Mouse (Mus musculus): ENCODE data around the gene Nsun2. TPM values are rescaled to one million over a fixed set of nuclear protein-coding genes. Genes with fewer than 3 reads are reported as not detected.
"Not testable (repeated sequence)": the region's sequence is repeated elsewhere in the genome, so short reads cannot be mapped to it uniquely, and the experiment has no call there.

The Nsun2 gene
- total RNA-seq, 2 experiments from 2014 or later, result 117 to 233 TPM

- no peak for ATAC-seq (replicated peaks; ENCODE audit: poor library complexity, severe bottlenecking)
Observed at GRCm38 (mm10) chr13:69583591-69583990, 50.0 kb downstream of the Nsun2 start.

DNA sequence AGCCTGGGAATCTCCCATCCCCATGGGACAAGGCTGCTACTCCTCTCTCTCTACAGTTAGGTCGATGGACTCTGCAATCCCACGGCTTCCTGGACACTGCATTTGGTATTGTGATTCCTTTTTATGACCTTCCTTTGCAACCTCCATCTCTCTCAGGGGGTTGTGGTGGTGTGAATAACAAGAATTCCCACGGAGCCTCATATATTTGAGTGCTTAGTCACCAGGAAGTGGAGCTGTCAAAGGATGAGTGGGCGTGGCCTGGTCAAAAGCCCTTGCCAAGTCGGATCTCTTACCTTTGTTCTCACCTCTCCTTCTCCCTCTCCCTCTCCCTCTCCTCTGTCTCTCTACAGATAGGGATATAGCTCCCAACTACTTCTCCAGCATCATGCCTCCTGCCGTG, 52.3 kb downstream of the Nsun2 start:
- no peak for ATAC-seq (replicated peaks; ENCODE audit: poor library complexity, severe bottlenecking)

DNA sequence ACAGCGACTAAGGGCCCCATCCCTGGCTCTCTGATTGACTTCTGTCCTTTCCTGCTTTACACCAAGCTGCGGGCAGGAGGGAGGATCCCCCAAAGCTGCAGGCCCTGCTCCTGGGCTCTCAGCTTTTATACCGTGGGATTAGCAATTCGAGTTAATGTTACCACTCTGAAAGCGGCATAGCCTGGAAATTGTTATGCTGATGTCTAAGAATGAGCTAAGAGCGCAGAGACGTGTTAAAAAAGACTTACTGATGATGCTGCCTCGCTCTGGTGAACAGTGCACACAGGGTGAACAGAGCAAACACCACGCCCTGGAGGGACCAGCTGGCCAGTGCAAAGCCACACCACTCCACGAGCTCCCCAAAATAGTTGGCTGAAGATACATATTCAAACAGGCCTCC, 52.8 kb downstream of the Nsun2 start:
- ATAC-seq (replicated peaks; ENCODE audit: poor library complexity, severe bottlenecking), result no peak

DNA sequence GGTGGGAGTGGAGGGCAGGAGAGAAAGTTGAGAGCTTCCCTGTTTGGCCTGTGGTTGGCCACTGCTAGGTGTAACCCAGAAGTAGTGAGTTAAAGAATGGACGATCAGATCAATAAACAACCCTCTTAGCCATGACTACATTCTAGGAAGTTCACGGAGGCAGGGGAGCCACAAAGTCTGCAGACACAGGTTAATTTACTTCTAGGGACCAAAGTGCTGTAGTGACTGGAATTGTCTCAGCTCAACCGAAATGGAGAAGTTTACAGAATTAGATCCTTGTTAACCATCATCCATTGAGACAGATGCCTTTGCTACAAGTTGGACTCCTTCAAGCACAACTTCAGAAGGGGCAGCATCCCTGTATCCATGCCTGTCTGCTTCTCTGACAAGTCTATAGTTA, 54.3 kb downstream of the Nsun2 start:
- ATAC-seq (replicated peaks; ENCODE audit: poor library complexity, severe bottlenecking), result no peak

GRCm38 (mm10) chr13:69588263-69588662, 54.7 kb downstream of the Nsun2 start:
- no peak for ATAC-seq (replicated peaks; ENCODE audit: poor library complexity, severe bottlenecking)

DNA sequence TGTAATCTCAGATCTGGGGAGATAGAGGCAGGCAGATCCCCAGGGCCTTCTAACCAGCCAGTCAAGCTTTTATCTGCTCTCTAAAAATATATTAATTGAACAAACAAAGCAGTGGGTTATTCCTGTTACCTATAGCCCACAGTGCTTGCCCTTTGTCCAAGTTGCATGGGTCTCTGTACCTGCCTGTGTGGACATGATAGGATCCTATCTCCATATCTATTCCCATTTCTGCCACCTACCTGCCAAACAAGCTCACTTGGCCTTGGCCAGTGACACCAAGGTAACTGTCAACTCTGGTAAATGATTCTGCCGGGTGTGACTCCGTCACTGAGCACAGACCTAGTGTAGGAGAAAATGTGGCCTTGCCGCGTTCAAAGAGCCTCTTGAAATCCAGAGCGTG, 57.8 kb downstream of the Nsun2 start:
- no peak for ATAC-seq (replicated peaks; ENCODE audit: poor library complexity, severe bottlenecking)

DNA sequence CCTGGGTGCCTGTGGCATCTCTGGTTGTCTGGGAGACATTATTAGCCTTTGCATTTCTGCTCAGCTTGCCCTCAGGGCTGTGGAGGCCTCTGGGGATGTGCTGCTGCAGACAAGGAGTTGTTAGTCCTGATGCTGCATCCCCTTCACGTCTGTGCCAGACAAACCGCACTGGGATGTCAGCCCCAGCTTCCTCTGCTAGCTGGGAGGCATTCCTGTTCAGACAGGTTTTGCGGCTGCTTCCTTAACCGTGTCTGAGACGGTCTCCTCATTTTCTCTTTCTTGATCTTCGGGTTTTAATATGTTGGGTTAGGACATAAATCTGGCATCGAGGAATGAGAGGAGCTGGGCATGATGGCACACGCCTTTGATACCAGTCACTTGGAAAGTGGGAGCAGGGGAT, 58.7 kb downstream of the Nsun2 start:
- no peak for ATAC-seq (replicated peaks; ENCODE audit: poor library complexity, severe bottlenecking)

DNA sequence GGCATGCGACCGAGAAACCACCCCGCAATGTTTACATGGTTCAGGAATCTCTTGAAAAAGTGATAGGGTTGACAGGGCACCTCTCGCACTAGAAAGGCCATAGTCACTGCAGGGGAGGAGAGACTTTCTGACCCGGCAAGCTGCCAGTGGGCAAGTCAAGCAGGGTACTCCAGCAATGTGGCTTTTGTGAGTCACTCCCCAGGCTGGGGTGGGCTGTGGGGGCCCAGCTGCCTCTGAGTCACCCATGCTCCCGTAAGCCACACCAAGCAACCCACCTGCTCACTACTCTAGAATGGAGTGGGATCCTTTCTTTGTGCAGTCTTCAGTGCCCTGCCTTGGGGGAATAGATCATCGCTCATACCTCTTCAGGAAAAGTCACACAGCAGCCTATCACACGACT, 59.9 kb downstream of the Nsun2 start:
- ATAC-seq (replicated peaks; ENCODE audit: poor library complexity, severe bottlenecking), result no peak

DNA sequence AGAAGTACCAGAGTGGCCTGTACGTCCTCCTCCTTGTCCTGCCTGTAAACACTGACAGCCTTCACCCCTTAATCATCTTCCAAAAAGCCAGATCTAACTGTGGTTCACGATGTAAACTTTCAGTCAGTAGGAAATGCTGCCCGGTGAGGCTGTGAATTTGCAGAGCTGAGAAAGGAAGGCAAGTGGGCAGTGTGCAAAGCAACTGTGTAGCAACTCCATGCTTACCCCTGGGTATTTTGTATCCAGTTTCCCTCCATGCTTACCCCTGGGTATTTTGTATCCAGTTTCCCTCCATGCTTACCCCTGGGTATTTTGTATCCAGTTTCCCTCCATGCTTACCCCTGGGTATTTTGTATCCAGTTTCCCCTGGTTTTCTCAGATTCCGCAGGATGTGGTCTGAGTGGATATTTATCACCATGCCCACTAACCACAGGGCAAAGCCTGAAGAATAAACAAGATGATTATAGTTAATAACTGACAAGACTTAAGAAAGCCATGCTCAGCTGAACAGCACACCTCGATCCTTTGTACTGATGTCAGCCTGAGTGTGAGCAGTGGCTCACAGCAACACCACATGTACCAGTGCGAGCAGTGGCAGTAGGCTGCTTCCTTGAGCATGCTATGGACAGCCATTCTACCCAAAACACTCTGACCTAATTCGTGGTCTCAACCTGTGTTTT, 61.2 kb downstream of the Nsun2 start:
- no peak; the same call in 1 of the 2 replicates for ATAC-seq (replicated peaks; ENCODE audit: poor library complexity, severe bottlenecking)

- ATAC-seq (replicated peaks; ENCODE audit: poor library complexity, severe bottlenecking), result no peak
Observed at GRCm38 (mm10) chr13:69595911-69596310, 62.4 kb downstream of the Nsun2 start.

DNA sequence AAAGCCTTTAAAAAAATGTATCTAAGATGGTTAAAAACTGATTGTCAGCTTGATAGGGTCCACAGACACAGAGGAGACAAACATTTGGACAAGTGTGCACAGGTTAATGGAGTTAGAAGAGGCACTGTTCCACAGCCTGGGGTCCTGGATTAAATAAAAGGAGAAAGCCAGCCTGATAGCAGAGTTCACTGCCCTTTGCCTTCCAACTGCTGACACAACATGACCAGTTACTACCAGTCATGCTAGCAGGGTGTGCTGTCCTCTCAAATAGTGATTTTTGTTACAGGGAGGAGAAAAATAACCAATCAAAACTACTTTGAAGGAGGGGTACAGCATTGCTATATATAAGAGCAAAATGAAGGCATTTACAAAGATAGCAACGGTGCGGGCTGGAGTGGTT, 63.0 kb downstream of the Nsun2 start:
- ATAC-seq (replicated peaks; ENCODE audit: poor library complexity, severe bottlenecking), result no peak

DNA sequence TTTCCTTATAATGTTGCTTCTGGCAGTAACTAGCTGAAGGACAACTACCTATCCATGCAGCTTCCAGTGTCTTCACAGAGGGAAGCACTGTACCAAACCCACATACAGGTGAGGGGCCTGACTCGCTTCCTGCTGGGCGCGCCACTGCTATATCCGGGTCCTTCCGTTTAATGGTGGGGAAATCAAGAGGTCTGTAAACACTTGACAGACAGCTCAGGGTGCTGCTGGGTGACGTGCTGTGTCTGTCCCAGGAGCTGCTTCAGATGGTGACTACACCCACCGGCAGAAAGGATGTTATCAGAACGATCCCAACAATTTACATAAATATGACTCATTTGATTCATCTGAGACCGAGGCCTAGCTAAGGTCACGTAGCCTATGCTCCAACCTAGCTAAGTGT, 65.3 kb downstream of the Nsun2 start:
- no peak for ATAC-seq (replicated peaks; ENCODE audit: poor library complexity, severe bottlenecking)

DNA sequence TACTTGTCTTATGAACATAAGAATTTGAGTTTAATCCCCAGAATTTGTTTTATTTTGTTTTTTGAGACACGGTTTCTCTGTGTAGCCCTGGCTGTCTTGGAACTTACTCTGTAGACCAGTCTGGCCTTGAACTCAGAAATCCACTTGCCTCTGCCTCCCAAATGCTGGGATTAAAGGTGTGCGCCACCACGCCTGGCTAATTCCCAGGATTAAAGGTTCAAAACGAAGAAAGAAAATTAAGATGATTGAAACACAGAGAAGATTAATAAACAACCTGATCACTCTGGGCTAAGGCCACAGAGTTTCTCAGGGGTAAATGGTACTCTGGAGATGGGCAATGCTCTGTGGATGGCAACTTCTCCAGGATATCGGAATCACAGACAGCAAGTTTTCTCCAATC, 67.3 kb downstream of the Nsun2 start:
- not testable (repeated sequence) for ATAC-seq (replicated peaks; ENCODE audit: poor library complexity, severe bottlenecking)

GRCm38 (mm10) chr13:69601321-69601720, 67.8 kb downstream of the Nsun2 start:
- no peak for ATAC-seq (replicated peaks; ENCODE audit: poor library complexity, severe bottlenecking)

DNA sequence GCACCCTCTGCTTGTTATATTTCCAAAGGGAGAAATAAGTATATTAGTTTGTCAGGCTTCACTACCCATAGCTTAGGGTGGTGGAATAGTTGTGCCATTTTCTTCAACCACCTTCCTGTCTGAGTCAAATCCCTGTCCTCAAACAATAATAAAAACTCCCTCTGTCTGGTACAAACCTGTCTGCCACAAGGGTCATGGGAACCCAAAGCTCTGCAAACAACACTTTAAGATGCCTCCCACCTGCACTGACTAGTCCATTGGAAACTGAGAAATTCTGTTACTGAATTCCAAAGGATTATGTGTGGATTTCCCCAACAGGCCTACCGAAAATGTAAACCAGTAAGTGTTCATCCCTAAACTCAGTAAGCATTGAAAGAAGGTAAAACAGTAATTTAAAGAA, 71.1 kb downstream of the Nsun2 start:
- ATAC-seq (replicated peaks; ENCODE audit: poor library complexity, severe bottlenecking), result no peak

GRCm38 (mm10) chr13:69608734-69609133, 75.2 kb downstream of the Nsun2 start:
- no peak for ATAC-seq (replicated peaks; ENCODE audit: poor library complexity, severe bottlenecking)

DNA sequence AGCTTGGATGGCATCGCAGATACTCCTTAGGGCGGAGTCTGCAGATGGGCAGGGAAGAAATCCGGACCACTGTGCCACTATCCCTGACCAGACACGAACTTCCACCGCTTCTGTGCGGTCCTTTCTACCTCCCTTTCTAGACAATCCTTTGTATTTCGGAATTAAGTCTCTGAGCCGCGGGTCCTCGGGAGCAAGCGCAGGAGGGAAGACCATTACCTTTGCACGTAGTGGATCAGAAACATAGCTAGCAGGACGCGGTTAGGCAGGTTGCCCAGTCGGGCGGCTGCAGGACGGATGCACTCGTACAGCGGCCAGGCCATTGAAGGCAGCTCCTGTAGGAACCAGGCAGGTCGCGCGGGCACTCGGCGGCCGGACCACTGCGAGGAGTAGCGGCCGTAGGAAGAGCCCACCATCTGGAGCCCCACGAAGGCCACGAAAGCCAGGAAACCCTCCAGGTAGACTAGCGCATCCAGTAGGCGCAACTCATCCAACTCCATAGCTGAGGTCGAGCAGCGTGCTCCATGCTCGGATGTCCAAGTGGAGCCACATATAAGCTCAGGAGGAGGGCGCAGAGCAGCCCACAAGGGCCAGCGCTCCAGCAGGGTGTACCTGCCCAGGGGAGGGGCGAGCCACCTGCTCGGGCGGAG, 77.3 kb downstream of the Nsun2 start:
- peak; percentile 26 for ATAC-seq (replicated peaks; ENCODE audit: poor library complexity, severe bottlenecking)

- ATAC-seq (replicated peaks; ENCODE audit: poor library complexity, severe bottlenecking), result peak; percentile 86
Observed at GRCm38 (mm10) chr13:69611398-69612174, 78.0 kb downstream of the Nsun2 start, which contains the start of gene Srd5a1. TSS of gene Srd5a1 (minus strand) at chr13:69611442.

DNA sequence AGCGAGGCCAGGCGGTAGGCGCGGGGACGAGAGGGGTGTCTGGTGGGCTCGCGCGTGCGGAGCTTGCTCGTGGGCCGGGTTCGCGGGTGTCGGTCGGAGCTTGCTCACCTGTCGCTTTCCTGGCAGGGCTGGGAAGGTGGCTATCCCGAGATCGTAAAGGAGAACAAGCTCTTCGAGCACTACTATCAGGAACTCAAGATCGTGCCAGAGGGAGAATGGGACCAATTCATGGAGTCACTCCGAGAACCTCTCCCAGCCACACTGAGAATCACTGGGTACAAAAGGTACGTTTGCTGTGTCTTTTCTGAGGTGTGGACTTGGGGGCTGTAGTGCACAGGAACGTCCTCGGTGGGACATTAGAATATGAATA, 78.6 kb downstream of the Nsun2 start:
- no peak for ATAC-seq (replicated peaks; ENCODE audit: poor library complexity, severe bottlenecking)

GRCm38 (mm10) chr13:69616716-69617115, 83.2 kb downstream of the Nsun2 start:
- ATAC-seq (replicated peaks; ENCODE audit: poor library complexity, severe bottlenecking), result no peak

DNA sequence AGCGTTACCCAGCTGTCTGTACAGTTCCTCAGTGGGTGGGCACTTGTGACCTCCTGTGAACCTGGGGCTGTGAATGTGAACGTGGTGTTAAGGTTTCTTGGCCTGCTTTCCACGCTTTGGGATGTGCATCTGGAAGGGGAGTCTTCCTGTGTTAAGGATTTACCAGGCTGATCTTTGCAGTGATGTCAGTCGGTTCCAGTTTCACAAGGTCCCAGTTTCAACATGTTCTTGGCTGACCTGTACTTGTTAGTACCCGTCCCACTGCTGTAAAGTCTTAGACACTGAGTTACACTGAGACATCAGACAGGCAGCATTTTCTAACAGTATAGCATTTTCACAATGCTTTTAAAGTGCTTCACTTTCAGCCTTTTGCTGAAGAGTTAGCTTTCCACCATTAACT, 90.3 kb downstream of the Nsun2 start:
- ATAC-seq (replicated peaks; ENCODE audit: poor library complexity, severe bottlenecking), result no peak

Measured in granulocyte monocyte progenitor cell, adult 5-6 weeks (primary cell).